Mouse (Mus musculus) forebrain, embryonic 10.5 days (tissue): ENCODE results near the gene Nt5dc3. TPM values are rescaled to one million over a fixed set of nuclear protein-coding genes. Genes with fewer than 3 reads are reported as not detected.

ENCODE experiments used
- DNase-seq: peaks from one replicate; pipeline ENCODE4 v3.0.0-alpha.2; 2017; ENCODE audit warnings: low spot score; ENCODE audit errors: extremely low spot score
- H3K27ac ChIP-seq: fragments of 300-500 bp; sonication (generic); 2 replicates; pipeline ENCODE4 v1.5.1; 2016; ENCODE audit warnings: mild to moderate bottlenecking
- H3K27me3 ChIP-seq: fragments of 300-500 bp; sonication (generic); 2 replicates; pipeline ENCODE4 v1.6.1; 2016; ENCODE audit warnings: mild to moderate bottlenecking; ENCODE audit not compliant: poor library complexity, severe bottlenecking
- H3K36me3 ChIP-seq: fragments of 300-500 bp; sonication (generic); replicated peaks from 2 replicates; pipeline ENCODE4 v1.6.1; 2016; ENCODE audit warnings: mild to moderate bottlenecking, moderate library complexity
- H3K4me1 ChIP-seq: fragments of 300-500 bp; sonication (generic); 2 replicates; pipeline ENCODE4 v1.6.1; 2016
- H3K4me3 ChIP-seq: fragments of 300-500 bp; sonication (generic); 2 replicates; pipeline ENCODE4 v1.5.1; 2016; ENCODE audit warnings: mild to moderate bottlenecking, moderate library complexity
- H3K9me3 ChIP-seq: fragments of 300-500 bp; sonication (generic); 2 replicates; pipeline ENCODE4 v1.6.1; 2016; ENCODE audit warnings: mild to moderate bottlenecking, moderate library complexity
- WGBS: fragments of 180-500 bp; shearing (Covaris S2); methylation state at CpG from one replicate; pipeline ENCODE4 v1.1.7; 2016; 5-methylcytosine and 5-hydroxymethylcytosine counted together
- polyA plus RNA-seq: library from polyadenylated mRNA; unstranded; fragments of >200 nt; fragmentation: Nextera tagmentation; extraction: Ambion mirVana; gene quantifications from 2 replicates; pipeline ENCODE4 v1.2.1, GENCODE M21; 2016

Nt5dc3 gene
- polyA plus RNA-seq, 1 experiment from 2014 or later, result 1.0 TPM

GRCm38 (mm10) chr10:86828221-86829135, 49.7 kb downstream of the Nt5dc3 start:
- Histone ChIP-seq H3K9me3 (no peaks in the 10 kb centered on the region), H3K27me3 (no peaks in the 10 kb centered on the region), H3K4me3 (no peak overlapping the region), H3K27ac (no peak overlapping the region), H3K36me3 (peaks cover 15% of the 10 kb centered on the region), H3K4me1 (peaks cover 25% of the 10 kb centered on the region)
- WGBS, result 86% methylated on average over 15 of the region's 15 CpGs
- DNase-seq, result no peak

GRCm38 (mm10) chr10:86829515-86829914, 50.7 kb downstream of the Nt5dc3 start:
- peaks cover 23% of the 10 kb centered on the region for H3K4me1 ChIP-seq
- peaks cover 17% of the 10 kb centered on the region for H3K36me3 ChIP-seq
- H3K4me3 ChIP-seq, result no peak overlapping the region
- no peak for DNase-seq
- no peaks in the 10 kb centered on the region for H3K27me3 ChIP-seq
- 93% methylated on average over 2 of the region's 2 CpGs for whole genome bisulfite sequencing
- H3K27ac ChIP-seq, result no peak overlapping the region
- no peaks in the 10 kb centered on the region for H3K9me3 ChIP-seq

DNA sequence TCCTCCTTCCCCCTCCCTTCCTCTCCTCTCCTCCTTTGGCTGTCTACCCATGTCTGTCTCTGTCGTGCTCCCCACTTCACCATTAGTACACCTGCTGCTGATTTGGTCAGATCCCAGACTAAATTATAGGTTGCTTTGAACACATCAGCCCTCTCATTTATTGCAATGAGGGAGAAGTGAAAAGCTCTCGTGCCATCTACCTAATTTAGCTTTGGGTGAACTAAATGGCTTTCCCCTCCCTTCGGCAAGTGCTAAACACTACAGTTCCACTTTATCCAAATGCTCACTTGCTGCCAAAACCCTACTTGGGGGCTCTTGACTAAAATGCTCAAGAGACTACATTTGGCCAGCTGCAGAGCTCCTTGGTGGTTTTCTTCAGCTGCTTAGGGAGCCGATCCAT, 58.0 kb downstream of the Nt5dc3 start:
- Histone ChIP-seq H3K36me3 (peaks cover 13% of the 10 kb centered on the region; the same call in 1 of the 2 replicates), H3K27me3 (no peaks in the 10 kb centered on the region), H3K4me3 (no peak overlapping the region), H3K4me1 (peaks cover 7% of the 10 kb centered on the region; the same call in 1 of the 2 replicates), H3K27ac (no peak overlapping the region), H3K9me3 (no peaks in the 10 kb centered on the region)
- 85% methylated on average over 4 of the region's 4 CpGs for WGBS
- no peak for DNase-seq

- no peak for DNase-seq
- no peak overlapping the region for H3K27ac ChIP-seq
- no peaks in the 10 kb centered on the region for H3K27me3 ChIP-seq
- H3K4me1 ChIP-seq, result peaks cover 7% of the 10 kb centered on the region; the same call in 1 of the 2 replicates
- H3K4me3 ChIP-seq, result no peak overlapping the region
- peaks cover 11% of the 10 kb centered on the region; the same call in 1 of the 2 replicates for H3K36me3 ChIP-seq
- H3K9me3 ChIP-seq, result no peaks in the 10 kb centered on the region
- WGBS, result 94% methylated on average over 6 of the region's 6 CpGs
Observed at GRCm38 (mm10) chr10:86838827-86839226, 60.0 kb downstream of the Nt5dc3 start.

- Histone ChIP-seq H3K9me3 (no peaks in the 10 kb centered on the region), H3K4me3 (no peak overlapping the region), H3K27me3 (no peaks in the 10 kb centered on the region), H3K4me1 (no peaks in the 10 kb centered on the region), H3K36me3 (no peaks in the 10 kb centered on the region), H3K27ac (no peak overlapping the region)
- WGBS, result 87% methylated on average over 5 of the region's 5 CpGs
- DNase-seq, result no peak
Observed at GRCm38 (mm10) chr10:86842659-86843058, 63.9 kb downstream of the Nt5dc3 start.

DNA sequence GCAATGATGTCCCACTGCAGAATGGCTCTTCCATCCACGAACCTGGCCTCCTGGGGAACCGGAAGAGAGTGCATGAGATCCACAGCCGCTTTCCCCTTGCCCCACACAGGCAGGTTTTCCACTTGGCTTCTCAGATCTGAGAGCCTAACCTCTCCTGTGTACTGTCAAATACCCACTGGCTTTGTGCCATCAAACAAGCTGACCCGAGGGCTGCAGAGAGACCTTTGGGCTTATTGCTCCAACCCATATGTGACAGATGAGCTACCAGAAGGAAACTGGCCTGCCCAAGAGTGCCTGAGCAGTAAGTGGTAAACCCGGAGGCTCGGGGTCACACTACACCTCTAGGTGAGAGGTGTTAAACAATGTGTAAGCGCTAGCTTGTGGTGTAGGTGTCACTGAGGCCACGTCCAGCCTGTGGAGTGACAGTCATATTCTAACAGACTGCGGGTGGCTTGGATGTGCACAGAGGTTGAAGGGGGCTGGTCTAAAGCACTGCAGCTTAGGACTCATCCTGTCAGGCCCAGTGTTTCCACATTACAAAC, 68.2 kb downstream of the Nt5dc3 start:
- Histone ChIP-seq H3K27me3 (no peaks in the 10 kb centered on the region), H3K4me3 (no peak overlapping the region), H3K36me3 (no peaks in the 10 kb centered on the region), H3K9me3 (no peaks in the 10 kb centered on the region), H3K4me1 (no peaks in the 10 kb centered on the region; the same call in 1 of the 2 replicates), H3K27ac (no peak overlapping the region)
- WGBS, result 90% methylated on average over 9 of the region's 9 CpGs
- DNase-seq, result no peak

- H3K27ac ChIP-seq, result no peak overlapping the region
- H3K4me1 ChIP-seq, result no peaks in the 10 kb centered on the region; the same call in 1 of the 2 replicates
- H3K4me3 ChIP-seq, result no peak overlapping the region
- no peaks in the 10 kb centered on the region for H3K27me3 ChIP-seq
- no peaks in the 10 kb centered on the region for H3K9me3 ChIP-seq
- no peak for DNase-seq
- 92% methylated on average over 4 of the region's 4 CpGs for WGBS
- H3K36me3 ChIP-seq, result no peaks in the 10 kb centered on the region
Observed at GRCm38 (mm10) chr10:86849087-86849486, 70.3 kb downstream of the Nt5dc3 start.

DNA sequence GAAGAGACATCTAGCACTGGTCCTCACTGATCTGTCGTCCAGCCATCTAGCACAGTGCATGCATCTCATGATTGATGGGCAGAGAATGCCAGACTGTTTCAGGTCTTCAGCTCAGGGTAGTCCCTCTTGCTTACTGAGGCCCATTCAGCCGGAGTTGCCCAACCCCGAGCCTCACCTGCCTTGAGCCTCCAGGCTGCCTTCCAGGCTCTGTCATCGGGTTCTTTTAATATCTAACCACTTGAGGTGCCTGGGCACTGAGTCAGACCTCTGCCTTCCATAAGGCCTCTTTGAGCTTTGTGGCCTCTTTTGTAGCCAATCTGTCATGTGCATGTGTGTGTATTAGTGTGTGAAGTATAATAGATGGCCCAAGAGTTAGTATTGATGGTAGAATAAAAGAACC, 70.7 kb downstream of the Nt5dc3 start:
- no peaks in the 10 kb centered on the region for H3K9me3 ChIP-seq
- no peaks in the 10 kb centered on the region for H3K27me3 ChIP-seq
- DNase-seq, result no peak
- H3K27ac ChIP-seq, result no peak overlapping the region
- H3K4me3 ChIP-seq, result no peak overlapping the region
- H3K36me3 ChIP-seq, result no peaks in the 10 kb centered on the region
- peaks cover under 1% of the 10 kb centered on the region; the same call in 1 of the 2 replicates for H3K4me1 ChIP-seq
- 86% methylated on average over 4 of the region's 4 CpGs for WGBS

DNA sequence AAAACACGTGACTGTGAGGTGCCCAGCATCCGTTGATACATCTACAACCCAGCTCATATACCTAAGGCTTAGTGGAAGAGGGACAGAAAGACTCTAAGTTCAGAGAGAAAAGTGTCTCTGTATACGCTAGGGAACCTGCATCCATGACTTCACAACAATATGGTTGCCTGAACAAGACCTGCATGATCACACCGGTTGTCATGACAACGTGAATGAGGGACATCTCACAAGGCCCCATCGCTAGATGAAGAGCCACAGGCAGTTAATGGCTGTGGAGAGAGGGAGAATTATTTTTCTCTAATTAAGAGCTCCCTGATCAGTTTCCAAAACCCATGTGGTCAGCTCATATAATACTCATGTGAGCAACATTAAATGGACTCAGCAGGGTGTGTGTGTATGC, 73.4 kb downstream of the Nt5dc3 start:
- H3K27me3 ChIP-seq, result no peaks in the 10 kb centered on the region
- H3K4me3 ChIP-seq, result no peak overlapping the region
- H3K9me3 ChIP-seq, result no peaks in the 10 kb centered on the region
- DNase-seq, result no peak
- H3K4me1 ChIP-seq, result peaks cover 9% of the 10 kb centered on the region
- no peak overlapping the region for H3K27ac ChIP-seq
- WGBS, result 88% methylated on average over 6 of the region's 6 CpGs
- H3K36me3 ChIP-seq, result no peaks in the 10 kb centered on the region

DNA sequence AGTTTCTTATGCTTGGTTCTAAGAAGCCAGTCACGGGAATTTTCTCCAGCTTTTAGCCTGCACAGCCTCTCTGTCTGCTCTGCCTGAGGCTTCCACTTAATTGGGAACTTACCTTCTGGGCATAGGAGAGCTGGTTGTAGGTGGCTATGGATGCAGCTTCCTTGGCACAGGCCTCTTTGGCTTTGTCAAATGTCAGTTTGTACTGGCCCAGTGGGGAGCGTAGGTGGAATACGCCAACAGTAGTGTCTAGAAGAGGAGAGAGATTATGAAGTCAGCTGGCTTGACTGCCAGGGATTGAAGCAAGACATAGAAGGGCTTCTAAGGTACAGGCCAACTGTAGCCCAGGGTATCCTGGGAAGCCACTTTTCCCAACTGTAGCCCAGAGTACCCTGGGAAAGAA, 74.6 kb downstream of the Nt5dc3 start:
- no peaks in the 10 kb centered on the region for H3K9me3 ChIP-seq
- H3K27me3 ChIP-seq, result no peaks in the 10 kb centered on the region
- peaks cover 9% of the 10 kb centered on the region for H3K4me1 ChIP-seq
- no peak overlapping the region for H3K27ac ChIP-seq
- WGBS, result 81% methylated on average over 3 of the region's 3 CpGs
- H3K4me3 ChIP-seq, result no peak overlapping the region
- DNase-seq, result no peak
- no peaks in the 10 kb centered on the region for H3K36me3 ChIP-seq

DNA sequence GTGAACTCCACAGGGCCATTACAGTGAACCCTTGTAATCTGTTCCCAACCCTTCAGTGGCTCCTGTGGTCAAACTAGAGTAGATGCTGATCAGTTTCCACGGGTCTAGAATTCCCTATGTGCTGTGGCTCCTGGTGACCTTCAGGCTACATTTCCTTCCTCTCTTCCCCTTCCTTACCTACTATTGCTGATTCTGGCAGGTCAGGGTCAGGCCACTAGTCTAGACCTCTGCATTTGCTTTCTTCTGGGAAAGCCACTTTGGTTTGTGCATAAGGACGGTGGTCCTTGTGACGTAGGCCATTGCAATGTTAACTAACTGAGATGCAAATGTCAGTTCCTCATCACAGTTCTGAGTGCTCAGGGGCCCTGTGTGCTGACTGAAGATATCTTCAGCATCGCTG, 81.6 kb downstream of the Nt5dc3 start:
- Histone ChIP-seq H3K9me3 (no peaks in the 10 kb centered on the region), H3K36me3 (no peaks in the 10 kb centered on the region), H3K4me1 (no peaks in the 10 kb centered on the region), H3K27me3 (no peaks in the 10 kb centered on the region), H3K4me3 (no peak overlapping the region), H3K27ac (no peak overlapping the region)
- 80% methylated on average over 4 of the region's 4 CpGs for WGBS
- DNase-seq, result no peak

GRCm38 (mm10) chr10:86862496-86862895, 83.7 kb downstream of the Nt5dc3 start:
- H3K4me1 ChIP-seq, result no peaks in the 10 kb centered on the region
- H3K4me3 ChIP-seq, result no peak overlapping the region
- no peak for DNase-seq
- no peaks in the 10 kb centered on the region for H3K36me3 ChIP-seq
- no peaks in the 10 kb centered on the region for H3K9me3 ChIP-seq
- H3K27me3 ChIP-seq, result no peaks in the 10 kb centered on the region
- H3K27ac ChIP-seq, result no peak overlapping the region
- 88% methylated on average over 6 of the region's 6 CpGs for WGBS

DNA sequence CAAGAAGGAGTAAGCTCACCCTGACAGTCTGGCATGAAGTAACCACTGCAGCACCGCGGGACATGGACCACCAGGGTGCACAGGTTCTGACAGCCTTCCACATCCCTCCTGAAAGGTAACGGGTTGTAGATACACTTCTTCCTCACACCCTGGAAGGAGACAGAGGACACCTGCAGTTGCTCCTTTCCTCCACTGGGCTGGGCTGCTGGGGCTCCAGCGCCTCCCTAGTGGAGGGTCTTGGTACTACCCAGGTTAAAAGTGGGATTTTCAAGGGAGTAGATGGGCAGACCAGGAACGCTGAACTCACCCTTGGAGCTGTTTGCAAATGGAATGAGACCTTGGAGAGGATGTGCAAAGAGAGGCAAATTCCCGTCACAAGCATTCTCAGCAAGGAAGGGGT, 84.6 kb downstream of the Nt5dc3 start:
- H3K36me3 ChIP-seq, result no peaks in the 10 kb centered on the region
- no peak for DNase-seq
- no peaks in the 10 kb centered on the region for H3K9me3 ChIP-seq
- no peak overlapping the region for H3K4me3 ChIP-seq
- no peaks in the 10 kb centered on the region for H3K4me1 ChIP-seq
- no peaks in the 10 kb centered on the region for H3K27me3 ChIP-seq
- WGBS, result 86% methylated on average over 6 of the region's 6 CpGs
- no peak overlapping the region for H3K27ac ChIP-seq
